8 mouse cellular contexts compared by ENCODE assay signal in the genomic region with DNA sequence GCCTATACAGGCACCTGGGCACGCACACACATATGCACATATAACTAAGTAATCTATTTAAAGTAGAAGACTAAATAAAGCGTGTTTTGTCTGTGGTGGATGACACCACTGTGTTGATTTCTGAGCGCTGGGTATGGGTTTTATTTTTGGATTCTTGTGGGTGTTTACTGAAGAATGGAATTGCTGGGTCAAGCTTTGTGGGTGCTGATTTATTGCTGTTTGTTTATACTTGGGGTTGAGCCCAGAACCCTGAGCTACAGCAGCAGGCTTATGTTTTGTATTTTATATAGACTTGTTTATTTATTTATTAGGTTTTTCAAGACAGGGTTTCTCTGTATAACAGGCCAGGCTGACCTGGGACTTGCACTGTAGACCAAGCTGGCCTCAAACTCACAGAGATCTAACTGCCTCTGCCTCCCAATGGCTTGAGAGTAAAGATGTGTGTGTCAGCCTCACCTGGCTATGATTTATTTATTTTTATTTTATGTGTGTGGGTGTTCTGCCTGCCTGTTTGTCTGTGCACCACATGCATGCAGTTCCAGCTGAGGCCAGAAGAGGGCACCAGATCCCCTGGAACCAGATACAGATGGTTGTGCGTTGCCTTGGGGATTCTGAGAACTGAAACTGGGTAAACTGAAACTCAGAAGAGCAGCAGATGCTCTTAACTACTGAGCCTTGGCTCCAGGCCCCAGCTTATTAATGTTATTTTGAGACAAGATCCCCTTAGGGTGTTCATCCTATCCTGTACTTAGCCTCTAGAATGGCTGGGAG. TPM values are rescaled to one million over a fixed set of nuclear protein-coding genes. Genes with fewer than 3 reads are reported as not detected.
DNase-seq lines count a peak whose midpoint lies in the region.

No protein-coding gene starts in this region.

- H3K27ac ChIP-seq in heart, embryonic 10.5 days: no peak overlapping the region

- peaks cover 15% of the 10 kb centered on the region; the same call in 1 of the 2 replicates for H3K4me1 ChIP-seq in heart, embryonic 10.5 days

- no peaks in the 10 kb centered on the region for H3K36me3 ChIP-seq in heart, embryonic 10.5 days

- DNase-seq in heart, postnatal 10 days: peak; percentile 23 to 63
- DNase-seq in heart, embryonic 10.5 days (ENCODE audit: low spot score): no peak
- DNase-seq in 416B (ENCODE audit: low read depth): peak; percentile 87
- peak; percentile 28 for DNase-seq in Muller cell, postnatal 12 days (ENCODE audit: inconsistent ontology term)
- DNase-seq in embryo, embryonic 10 days (ENCODE audit: low spot score): peak; percentile 71
- DNase-seq in left cerebral cortex, postnatal 36 days (ENCODE audit: low spot score in 2 of 2): peak; percentile 18 to 33
- peak; percentile 74 to 85 for DNase-seq in natural killer cell, adult 2 months (ENCODE audit: low spot score in 2 of 2)
- peak; percentile 51 to 70 for DNase-seq in thymus, postnatal 10 days (ENCODE audit: low spot score in 2 of 2)

- 70% methylated on average over 4 of the region's 4 CpGs for WGBS in heart, embryonic 10.5 days

- H3K9me3 ChIP-seq in heart, embryonic 10.5 days: no peaks in the 10 kb centered on the region

- H3K27me3 ChIP-seq in heart, embryonic 10.5 days (ENCODE audit: insufficient read depth, poor library complexity, severe bottlenecking): no peaks in the 10 kb centered on the region

- intact Hi-C loops in heart, postnatal 10 days (cut with DNase I): loop anchor here (2.0 to 5.0 kb wide), 2 partner anchors 35 to 48 kb away; no protein-coding TSS in a partner anchor
- intact Hi-C loops in left cerebral cortex, postnatal 36 days (cut with DNase I): no loop called here

- no peak overlapping the region for H3K4me3 ChIP-seq in heart, embryonic 10.5 days

RNA-seq across cellular contexts. Expression of gene Gtf2ird2, which starts 3.3 kb away (rescaled TPM):
- total RNA-seq in heart, postnatal 10 days (2021): 1 to 10 TPM; 7.4 to 7.7 TPM
- polyA plus RNA-seq in heart, embryonic 10.5 days (2016; fragmentation: Nextera tagmentation; extraction: Ambion mirVana): 5.4 and 6.3 TPM in 2 replicates
- total RNA-seq in left cerebral cortex, postnatal 36 days (2021): 10 to 100 TPM; 14.5 to 18.6 TPM

RNA-seq across cellular contexts. Expression of gene Rcc1l, which starts 10.6 kb away (rescaled TPM):
- total RNA-seq in heart, postnatal 10 days (2021): 10 to 100 TPM; 25.3 to 29.2 TPM
- 32.9 and 36.7 TPM in 2 replicates for polyA plus RNA-seq in heart, embryonic 10.5 days (2016; fragmentation: Nextera tagmentation; extraction: Ambion mirVana)
- total RNA-seq in left cerebral cortex, postnatal 36 days (2021): 10 to 100 TPM; 15.2 to 16.5 TPM

RNA-seq across cellular contexts. Expression of gene Ncf1, which starts 42.3 kb away (rescaled TPM):
- 1 to 10 TPM; 2.9 to 4.6 TPM for total RNA-seq in heart, postnatal 10 days (2021)
- polyA plus RNA-seq in heart, embryonic 10.5 days (2016; fragmentation: Nextera tagmentation; extraction: Ambion mirVana): 0.96 and 2.2 TPM in 2 replicates
- 1 to 10 TPM; 6.5 to 7.2 TPM for total RNA-seq in left cerebral cortex, postnatal 36 days (2021)
